Mouse (Mus musculus) neural tube, embryonic 15.5 days (tissue): ENCODE measurements around the gene Wdr34. TPM values are rescaled to one million over a fixed set of nuclear protein-coding genes. Genes with fewer than 3 reads are reported as not detected.
A peak's percentile ranks its signal among the peaks of the same experiment; 100 is the strongest.
"Not testable (repeated sequence)": the region's sequence is repeated elsewhere in the genome, so short reads cannot be mapped to it uniquely, and the experiment has no call there.

Experiments used
- ATAC-seq: fragments of 200-750 bp; cut with Nextera tagmentation; 2 replicates; pipeline ENCODE4 v1.8.0; 2017; ENCODE audit warnings: mild to moderate bottlenecking, moderate TSS enrichment, moderate library complexity; ENCODE audit not compliant: low FRiP score
- H3K27ac ChIP-seq: fragments of 300-500 bp; sonication (generic); replicated peaks from 2 replicates; pipeline ENCODE4 v1.5.1; 2015; ENCODE audit warnings: mild to moderate bottlenecking, inconsistent platforms
- H3K27me3 ChIP-seq: fragments of 300-500 bp; sonication (generic); replicated peaks from 2 replicates; pipeline ENCODE4 v1.6.1; 2015; ENCODE audit warnings: inconsistent platforms
- H3K36me3 ChIP-seq: fragments of 300-500 bp; sonication (generic); 2 replicates; pipeline ENCODE4 v1.6.1; 2015; ENCODE audit warnings: inconsistent platforms
- H3K4me1 ChIP-seq: fragments of 300-500 bp; sonication (generic); 2 replicates; pipeline ENCODE4 v1.6.1; 2015; ENCODE audit warnings: inconsistent platforms
- H3K4me2 ChIP-seq: fragments of 300-500 bp; sonication (generic); 2 replicates; pipeline ENCODE4 v1.6.1; 2015; ENCODE audit warnings: inconsistent platforms, mild to moderate bottlenecking, moderate library complexity
- H3K4me3 ChIP-seq: fragments of 300-500 bp; sonication (generic); replicated peaks from 2 replicates; pipeline ENCODE4 v1.5.1; 2015; ENCODE audit warnings: mild to moderate bottlenecking, inconsistent platforms
- H3K9ac ChIP-seq: fragments of 300-500 bp; sonication (generic); replicated peaks from 2 replicates; pipeline ENCODE4 v1.6.1; 2015; ENCODE audit warnings: mild to moderate bottlenecking, inconsistent platforms
- H3K9me3 ChIP-seq: fragments of 300-500 bp; sonication (generic); replicated peaks from 2 replicates; pipeline ENCODE4 v1.6.1; 2016; ENCODE audit warnings: inconsistent platforms
- WGBS: fragments of 180-500 bp; shearing (Covaris S2); methylation state at CpG from one replicate; pipeline ENCODE4 v1.1.7; 2015; ENCODE audit warnings: mixed read lengths; 5-methylcytosine and 5-hydroxymethylcytosine counted together
- polyA plus RNA-seq: library from polyadenylated mRNA; unstranded; fragments of >200 nt; fragmentation: Nextera tagmentation; extraction: Ambion mirVana; gene quantifications from 2 replicates; pipeline ENCODE4 v1.2.1, GENCODE M21; 2015

The Wdr34 gene
- polyA plus RNA-seq, 1 experiment from 2014 or later = 72.9 TPM

GRCm38 (mm10) chr2:30063791-30064190 is 15.1 kb upstream of the Wdr34 start:
- no peak for ATAC-seq
- H3K4me1 ChIP-seq = peaks cover 45% of the 10 kb centered on the region
- peak overlapping the region; percentile 45; the same call in 1 of the 2 replicates for H3K4me3 ChIP-seq
- no peak overlapping the region for H3K27ac ChIP-seq
- H3K27me3 ChIP-seq = no peaks in the 10 kb centered on the region
- H3K4me2 ChIP-seq = peak overlapping the region; percentile 96
- H3K36me3 ChIP-seq = no peaks in the 10 kb centered on the region
- no peak overlapping the region for H3K9ac ChIP-seq
- no peaks in the 10 kb centered on the region for H3K9me3 ChIP-seq
- 0% methylated on average over 2 of the region's 3 CpGs for WGBS

GRCm38 (mm10) chr2:30063235-30063634 is 14.6 kb upstream of the Wdr34 start:
- no peaks in the 10 kb centered on the region for H3K27me3 ChIP-seq
- peak overlapping the region; percentile 45 for H3K4me3 ChIP-seq
- H3K4me2 ChIP-seq = peak overlapping the region; percentile 96
- ATAC-seq = no peak
- peak overlapping the region; percentile 48 for H3K9ac ChIP-seq
- H3K27ac ChIP-seq = peak overlapping the region; percentile 69
- no peaks in the 10 kb centered on the region for H3K9me3 ChIP-seq
- WGBS = 8% methylated on average over 8 of the region's 8 CpGs
- no peaks in the 10 kb centered on the region for H3K36me3 ChIP-seq
- H3K4me1 ChIP-seq = peaks cover 40% of the 10 kb centered on the region

- 0% methylated on average over 40 of the region's 40 CpGs for WGBS
- H3K27me3 ChIP-seq = no peaks in the 10 kb centered on the region
- ATAC-seq = no peak
These were observed 13.8 kb upstream of the Wdr34 start for GRCm38 (mm10) chr2:30062249-30063093.

GRCm38 (mm10) chr2:30061215-30062166 is 12.8 kb upstream of the Wdr34 start:
- H3K4me1 ChIP-seq = peaks cover 35% of the 10 kb centered on the region
- peak overlapping the region; percentile 69 for H3K27ac ChIP-seq
- peak overlapping the region; percentile 48 for H3K9ac ChIP-seq
- 9% methylated on average over 36 of the region's 37 CpGs for WGBS
- H3K9me3 ChIP-seq = no peaks in the 10 kb centered on the region
- ATAC-seq = no peak
- H3K4me3 ChIP-seq = peak overlapping the region; percentile 45
- H3K27me3 ChIP-seq = no peaks in the 10 kb centered on the region
- H3K4me2 ChIP-seq = peak overlapping the region; percentile 96
- H3K36me3 ChIP-seq = no peaks in the 10 kb centered on the region

More at GRCm38 (mm10) chr2:30062249-30063093, 13.8 kb upstream of the Wdr34 start:
- H3K4me2 ChIP-seq = peak overlapping the region; percentile 96
- no peaks in the 10 kb centered on the region for H3K36me3 ChIP-seq
- H3K4me3 ChIP-seq = peak overlapping the region; percentile 45
- peak overlapping the region; percentile 48 for H3K9ac ChIP-seq
- no peaks in the 10 kb centered on the region for H3K9me3 ChIP-seq
- H3K27ac ChIP-seq = peak overlapping the region; percentile 69
- peaks cover 35% of the 10 kb centered on the region for H3K4me1 ChIP-seq

- 35% methylated on average over 5 of the region's 5 CpGs for WGBS
- peaks cover 23% of the 10 kb centered on the region for H3K4me1 ChIP-seq
- H3K4me2 ChIP-seq = no peak overlapping the region
- no peaks in the 10 kb centered on the region for H3K9me3 ChIP-seq
- no peak overlapping the region for H3K9ac ChIP-seq
- H3K27ac ChIP-seq = no peak overlapping the region
- ATAC-seq = no peak
- H3K36me3 ChIP-seq = no peaks in the 10 kb centered on the region
- H3K4me3 ChIP-seq = no peak overlapping the region
- H3K27me3 ChIP-seq = no peaks in the 10 kb centered on the region
These were observed 9.7 kb upstream of the Wdr34 start for GRCm38 (mm10) chr2:30058418-30058817.

- Histone ChIP-seq H3K27ac (no peak within 1 kb of the TSS), H3K36me3 (no peaks in the 10 kb centered on the region), H3K9ac (no peak within 1 kb of the TSS), H3K4me2 (no peak within 1 kb of the TSS), H3K27me3 (no peaks in the 10 kb centered on the region), H3K9me3 (no peaks in the 10 kb centered on the region), H3K4me1 (peaks cover 13% of the 10 kb centered on the region), H3K4me3 (no peak within 1 kb of the TSS)
- WGBS = 55% methylated on average over 12 of the region's 12 CpGs
- no peak for ATAC-seq
These were observed 8.7 kb upstream of the Wdr34 start, which contains the start of gene Set for GRCm38 (mm10) chr2:30057223-30057904. Gene Set (plus strand): TSS chr2:30057378.

- H3K9ac ChIP-seq = no peak overlapping the region
- H3K9me3 ChIP-seq = no peaks in the 10 kb centered on the region
- no peak overlapping the region for H3K4me3 ChIP-seq
- ATAC-seq = no peak
- H3K4me2 ChIP-seq = no peak overlapping the region
- 82% methylated on average over 3 of the region's 3 CpGs for WGBS
- H3K36me3 ChIP-seq = no peaks in the 10 kb centered on the region
- peaks cover 7% of the 10 kb centered on the region for H3K4me1 ChIP-seq
- H3K27ac ChIP-seq = no peak overlapping the region
- H3K27me3 ChIP-seq = no peaks in the 10 kb centered on the region
These were observed 8.1 kb upstream of the Wdr34 start for GRCm38 (mm10) chr2:30056736-30057135.

GRCm38 (mm10) chr2:30055310-30055709 is 6.6 kb upstream of the Wdr34 start:
- not testable (repeated sequence) for H3K4me1 ChIP-seq, H3K4me3 ChIP-seq, ATAC-seq, H3K9me3 ChIP-seq, H3K27me3 ChIP-seq, H3K36me3 ChIP-seq, H3K9ac ChIP-seq, H3K27ac ChIP-seq, H3K4me2 ChIP-seq
- 95% methylated on average over 3 of the region's 3 CpGs for WGBS

GRCm38 (mm10) chr2:30051992-30052761 is 3.5 kb upstream of the Wdr34 start:
- no peaks in the 10 kb centered on the region for H3K36me3 ChIP-seq

GRCm38 (mm10) chr2:30049831-30050230 is 1.1 kb upstream of the Wdr34 start:
- H3K27ac ChIP-seq = no peak overlapping the region

More at GRCm38 (mm10) chr2:30051992-30052761, 3.5 kb upstream of the Wdr34 start:
- H3K4me2 ChIP-seq = no peak overlapping the region
- no peak overlapping the region for H3K27ac ChIP-seq
- H3K27me3 ChIP-seq = no peaks in the 10 kb centered on the region
- WGBS = 43% methylated on average over 6 of the region's 6 CpGs
- peaks cover 12% of the 10 kb centered on the region for H3K4me1 ChIP-seq
- no peak overlapping the region for H3K4me3 ChIP-seq
- H3K9me3 ChIP-seq = no peaks in the 10 kb centered on the region
- ATAC-seq = no peak
- H3K9ac ChIP-seq = no peak overlapping the region

More at GRCm38 (mm10) chr2:30049831-30050230, 1.1 kb upstream of the Wdr34 start:
- ATAC-seq = no peak
- WGBS = 90% methylated on average over 3 of the region's 3 CpGs
- H3K4me3 ChIP-seq = no peak overlapping the region
- peaks cover 10% of the 10 kb centered on the region; the same call in 1 of the 2 replicates for H3K36me3 ChIP-seq
- peaks cover 12% of the 10 kb centered on the region for H3K4me1 ChIP-seq
- H3K4me2 ChIP-seq = 0 out of 2 replicates have a peak overlapping the region, but pooled peaks have one; percentile 61
- H3K9me3 ChIP-seq = no peaks in the 10 kb centered on the region
- H3K27me3 ChIP-seq = no peaks in the 10 kb centered on the region
- no peak overlapping the region for H3K9ac ChIP-seq
